Mouse (Mus musculus): ENCODE measurements around the gene Cdk11b.

Cdk11b gene

GRCm38 (mm10) chr4:155624338-155625291 lies at the start of gene Cdk11b:
Gene Cdk11b, plus strand, starts transcription at chr4:155624854.
- in situ Hi-C loops (cut with MboI; ENCODE audit: unreplicated experiment in 2 of 2) = no loop called here

DNA sequence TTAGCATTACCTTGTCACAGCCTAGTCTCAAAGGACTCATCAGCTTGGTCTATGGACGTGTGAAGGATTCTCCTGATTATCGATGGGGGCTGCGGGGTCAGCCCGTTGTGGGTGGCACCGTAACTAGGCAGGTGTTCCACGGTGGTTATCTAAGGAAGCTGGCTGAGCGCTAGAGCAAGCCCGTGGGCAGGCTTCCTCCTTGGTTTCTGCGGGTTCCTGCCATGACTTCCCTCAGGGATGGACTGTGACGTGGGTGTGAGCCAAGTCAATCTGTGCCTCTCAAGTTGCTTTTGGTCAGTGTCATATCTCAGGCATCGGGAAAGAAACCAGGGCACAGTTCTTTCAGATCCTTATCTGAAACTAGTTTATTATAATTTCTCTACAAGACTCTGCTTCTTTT lies 49.7 kb upstream of the Cdk11b start:
- in situ Hi-C loops (cut with MboI; ENCODE audit: unreplicated experiment in 2 of 2) = loop anchor here (5.0 to 25.0 kb wide), 6 partner anchors 253 to 1413 kb away; partner anchors contain the start of genes Hes5 (in 1 of the 2), Megf6 (in 1 of the 2), Morn1 (in 1 of the 2) and Pank4 (in 1 of the 2)

- in situ Hi-C loops (cut with MboI; ENCODE audit: unreplicated experiment in 2 of 2) = loop anchor here (5.0 to 25.0 kb wide), 4 partner anchors 253 to 638 kb away; partner anchors contain the start of genes Morn1 (in 1 of the 2), Rer1 (in 1 of the 2) and Tnfrsf14 (in 1 of the 2)
Observed at GRCm38 (mm10) chr4:155575521-155575920, 49.1 kb upstream of the Cdk11b start.

GRCm38 (mm10) chr4:155577132-155577531 lies 47.5 kb upstream of the Cdk11b start:
- in situ Hi-C loops (cut with MboI; ENCODE audit: unreplicated experiment in 2 of 2) = loop anchor here (5.0 to 25.0 kb wide), 4 partner anchors 255 to 640 kb away; partner anchors contain the start of genes Morn1 (in 1 of the 2), Rer1 (in 1 of the 2) and Tnfrsf14 (in 1 of the 2)

- in situ Hi-C loops (cut with MboI; ENCODE audit: unreplicated experiment in 2 of 2) = loop anchor here (5.0 to 25.0 kb wide), 4 partner anchors 255 to 640 kb away; partner anchors contain the start of genes Morn1 (in 1 of the 2), Rer1 (in 1 of the 2) and Tnfrsf14 (in 1 of the 2)
Observed at GRCm38 (mm10) chr4:155577741-155578140, 46.9 kb upstream of the Cdk11b start.

GRCm38 (mm10) chr4:155578336-155579125 lies 46.1 kb upstream of the Cdk11b start:
- in situ Hi-C loops (cut with MboI; ENCODE audit: unreplicated experiment in 2 of 2) = loop anchor here (5.0 to 25.0 kb wide), 4 partner anchors 256 to 641 kb away; partner anchors contain the start of genes Morn1 (in 1 of the 2), Rer1 (in 1 of the 2) and Tnfrsf14 (in 1 of the 2)

- in situ Hi-C loops (cut with MboI; ENCODE audit: unreplicated experiment in 2 of 2) = loop anchor here (25.0 kb wide), 2 partner anchors 493 to 643 kb away; partner anchors contain the start of genes Morn1 (in 1 of the 2), Rer1 (in 1 of the 2) and Tnfrsf14 (in 1 of the 2)
Observed at GRCm38 (mm10) chr4:155580420-155580819, 44.2 kb upstream of the Cdk11b start.

GRCm38 (mm10) chr4:155582279-155582905 lies 42.3 kb upstream of the Cdk11b start:
- in situ Hi-C loops (cut with MboI; ENCODE audit: unreplicated experiment in 2 of 2) = loop anchor here (25.0 kb wide), 2 partner anchors 495 to 645 kb away; partner anchors contain the start of genes Morn1 (in 1 of the 2), Rer1 (in 1 of the 2) and Tnfrsf14 (in 1 of the 2)

DNA sequence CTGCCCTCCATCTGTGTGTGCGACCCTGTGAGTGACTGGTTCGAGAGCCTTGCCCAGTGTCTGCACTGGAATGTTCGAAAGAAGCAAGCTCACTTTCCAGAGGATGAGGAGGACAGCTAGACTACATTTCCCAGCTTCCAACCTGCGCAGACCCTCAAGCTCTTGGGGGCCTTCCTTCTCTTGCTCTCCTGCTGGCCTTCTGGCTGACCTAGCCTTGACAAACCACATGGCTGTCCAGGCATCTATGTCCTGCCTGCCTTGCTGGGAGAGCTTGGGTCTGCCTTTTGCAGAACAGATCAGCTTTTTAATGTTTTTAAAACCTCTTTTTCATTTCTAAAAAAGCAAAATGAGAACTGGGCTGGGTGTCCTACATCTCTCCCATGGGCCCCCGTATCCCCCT lies 35.3 kb upstream of the Cdk11b start:
- in situ Hi-C loops (cut with MboI; ENCODE audit: unreplicated experiment in 2 of 2) = loop anchor here (25.0 kb wide), 2 partner anchors 502 to 652 kb away; partner anchors contain the start of genes Morn1 (in 1 of the 2), Rer1 (in 1 of the 2) and Tnfrsf14 (in 1 of the 2)

DNA sequence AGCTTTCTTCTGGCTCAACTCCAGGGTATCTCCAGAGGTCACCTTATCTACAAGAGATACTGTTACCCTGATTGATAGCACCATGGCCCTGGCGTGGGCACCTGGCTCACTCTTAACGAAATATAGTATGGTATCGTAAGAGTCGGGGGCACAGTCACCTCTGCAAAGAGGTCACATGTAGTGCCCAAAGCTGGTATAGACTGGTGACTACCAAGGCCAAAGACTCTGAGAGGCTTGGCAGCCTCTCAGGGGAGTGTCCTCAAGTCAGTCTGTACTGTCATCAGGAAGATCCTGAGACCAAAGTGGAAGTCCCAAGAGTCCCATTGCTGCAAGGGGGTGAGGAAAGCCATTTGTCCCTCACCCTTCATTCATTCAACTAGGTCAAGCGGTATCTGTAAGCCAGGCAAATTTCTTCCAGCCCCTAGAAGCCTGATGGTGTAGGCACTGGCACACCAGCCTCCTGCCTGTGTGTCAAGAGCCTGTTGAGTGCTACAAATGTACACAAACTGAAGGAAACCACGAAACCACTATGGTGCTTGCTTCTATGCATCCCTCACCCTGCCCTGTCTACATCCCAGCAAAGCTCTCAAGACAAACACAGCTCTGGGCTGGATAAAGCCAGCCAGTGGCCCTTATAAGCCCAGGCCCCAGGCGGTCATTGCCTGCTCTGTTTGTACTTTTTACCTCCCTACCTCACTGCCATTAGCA lies 33.5 kb upstream of the Cdk11b start:
- in situ Hi-C loops (cut with MboI; ENCODE audit: unreplicated experiment in 2 of 2) = loop anchor here (25.0 kb wide), 2 partner anchors 504 to 654 kb away; partner anchors contain the start of genes Morn1 (in 1 of the 2), Rer1 (in 1 of the 2) and Tnfrsf14 (in 1 of the 2)

- in situ Hi-C loops (cut with MboI; ENCODE audit: unreplicated experiment in 2 of 2) = loop anchor here (25.0 kb wide), 2 partner anchors 506 to 656 kb away; partner anchors contain the start of genes Morn1 (in 1 of the 2), Rer1 (in 1 of the 2) and Tnfrsf14 (in 1 of the 2)
Observed at GRCm38 (mm10) chr4:155593780-155594179, 30.9 kb upstream of the Cdk11b start.

DNA sequence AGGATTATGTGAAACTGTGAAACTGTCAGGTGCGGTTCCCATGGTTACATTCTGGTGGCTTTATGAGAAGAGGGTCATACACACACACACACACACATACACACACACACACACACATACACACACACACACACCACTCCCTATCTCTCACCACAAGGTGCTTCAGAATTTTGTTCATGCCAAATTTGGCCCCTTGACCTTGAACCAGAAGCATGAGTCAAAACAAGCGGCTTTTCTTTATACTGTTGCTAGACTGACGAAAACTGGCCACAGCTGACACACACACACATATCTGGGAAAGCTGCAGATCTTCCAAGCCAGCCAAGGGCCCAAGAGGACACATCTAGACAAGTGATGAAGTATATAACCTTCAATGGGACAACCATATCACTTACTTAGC lies 28.9 kb upstream of the Cdk11b start:
- in situ Hi-C loops (cut with MboI; ENCODE audit: unreplicated experiment in 2 of 2) = loop anchor here (25.0 kb wide), 2 partner anchors 508 to 658 kb away; partner anchors contain the start of genes Morn1 (in 1 of the 2), Rer1 (in 1 of the 2) and Tnfrsf14 (in 1 of the 2)

DNA sequence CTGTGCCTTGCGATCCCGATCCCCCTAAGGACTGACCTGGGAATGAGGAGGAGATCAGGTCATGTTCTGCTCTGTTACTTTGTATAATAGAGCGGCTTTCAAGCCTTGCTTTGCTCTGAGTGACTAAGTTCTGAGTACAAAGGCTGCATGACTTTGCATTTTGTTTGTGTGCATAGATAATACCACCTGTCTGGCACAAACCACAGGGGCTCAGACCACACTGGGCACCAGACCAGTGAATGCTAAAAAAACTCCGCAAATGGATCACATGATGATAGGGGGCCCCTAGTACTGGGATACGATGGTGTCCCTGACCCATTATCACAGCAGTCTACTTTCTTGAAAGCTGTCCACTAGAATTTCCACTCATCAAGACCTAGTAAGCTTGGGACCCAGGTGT lies 28.0 kb upstream of the Cdk11b start:
- in situ Hi-C loops (cut with MboI; ENCODE audit: unreplicated experiment in 2 of 2) = loop anchor here (25.0 kb wide), 2 partner anchors 509 to 659 kb away; partner anchors contain the start of genes Morn1 (in 1 of the 2), Rer1 (in 1 of the 2) and Tnfrsf14 (in 1 of the 2)

GRCm38 (mm10) chr4:155598536-155598935 lies 26.1 kb upstream of the Cdk11b start:
- in situ Hi-C loops (cut with MboI; ENCODE audit: unreplicated experiment in 2 of 2) = loop anchor here (25.0 kb wide), 2 partner anchors 511 to 661 kb away; partner anchors contain the start of genes Morn1 (in 1 of the 2), Rer1 (in 1 of the 2) and Tnfrsf14 (in 1 of the 2)

DNA sequence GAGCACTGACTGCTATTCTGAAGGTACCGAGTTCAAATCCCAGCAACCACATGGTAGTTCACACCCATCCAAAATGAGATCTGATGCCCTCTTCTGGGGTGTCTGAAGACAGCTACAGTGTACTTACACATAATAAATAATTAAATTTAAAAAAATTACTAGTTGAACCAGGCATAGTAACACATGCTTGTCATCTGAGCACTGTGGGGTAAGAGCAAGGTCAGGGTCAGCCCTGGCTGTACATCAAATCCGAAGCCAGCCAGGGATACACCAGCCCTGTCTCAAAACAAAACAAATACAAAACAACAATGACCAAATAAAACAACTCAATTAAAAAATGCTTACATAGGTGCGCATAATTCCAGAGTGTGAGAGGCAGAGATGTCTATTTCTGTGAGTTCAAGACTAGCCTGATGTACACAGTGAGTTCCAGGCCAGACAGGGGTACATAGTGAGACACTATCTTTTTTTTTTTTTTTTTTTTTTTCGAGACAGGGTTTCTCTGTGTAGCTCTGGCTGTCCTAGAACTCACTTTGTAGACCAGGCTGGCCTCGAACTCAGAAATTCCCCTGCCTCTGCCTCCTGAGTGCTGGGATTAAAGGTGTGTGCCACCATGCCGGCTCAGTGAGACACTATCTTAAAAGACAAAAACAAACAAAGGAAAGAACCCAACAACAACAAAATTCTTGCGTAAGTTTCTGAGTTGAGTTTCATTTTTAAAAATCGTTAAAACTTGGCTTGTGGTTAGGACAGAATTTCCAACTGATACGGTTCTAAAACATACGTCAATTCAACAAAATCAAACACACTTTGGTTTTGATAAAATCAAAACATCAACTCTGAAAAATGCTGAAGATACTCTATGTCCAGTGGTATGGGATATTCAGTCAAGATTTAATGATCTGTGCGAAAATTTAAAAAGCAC lies 24.5 kb upstream of the Cdk11b start:
- in situ Hi-C loops (cut with MboI; ENCODE audit: unreplicated experiment in 2 of 2) = loop anchor here (25.0 kb wide), 2 partner anchors 513 to 663 kb away; partner anchors contain the start of genes Morn1 (in 1 of the 2), Rer1 (in 1 of the 2) and Tnfrsf14 (in 1 of the 2)

DNA sequence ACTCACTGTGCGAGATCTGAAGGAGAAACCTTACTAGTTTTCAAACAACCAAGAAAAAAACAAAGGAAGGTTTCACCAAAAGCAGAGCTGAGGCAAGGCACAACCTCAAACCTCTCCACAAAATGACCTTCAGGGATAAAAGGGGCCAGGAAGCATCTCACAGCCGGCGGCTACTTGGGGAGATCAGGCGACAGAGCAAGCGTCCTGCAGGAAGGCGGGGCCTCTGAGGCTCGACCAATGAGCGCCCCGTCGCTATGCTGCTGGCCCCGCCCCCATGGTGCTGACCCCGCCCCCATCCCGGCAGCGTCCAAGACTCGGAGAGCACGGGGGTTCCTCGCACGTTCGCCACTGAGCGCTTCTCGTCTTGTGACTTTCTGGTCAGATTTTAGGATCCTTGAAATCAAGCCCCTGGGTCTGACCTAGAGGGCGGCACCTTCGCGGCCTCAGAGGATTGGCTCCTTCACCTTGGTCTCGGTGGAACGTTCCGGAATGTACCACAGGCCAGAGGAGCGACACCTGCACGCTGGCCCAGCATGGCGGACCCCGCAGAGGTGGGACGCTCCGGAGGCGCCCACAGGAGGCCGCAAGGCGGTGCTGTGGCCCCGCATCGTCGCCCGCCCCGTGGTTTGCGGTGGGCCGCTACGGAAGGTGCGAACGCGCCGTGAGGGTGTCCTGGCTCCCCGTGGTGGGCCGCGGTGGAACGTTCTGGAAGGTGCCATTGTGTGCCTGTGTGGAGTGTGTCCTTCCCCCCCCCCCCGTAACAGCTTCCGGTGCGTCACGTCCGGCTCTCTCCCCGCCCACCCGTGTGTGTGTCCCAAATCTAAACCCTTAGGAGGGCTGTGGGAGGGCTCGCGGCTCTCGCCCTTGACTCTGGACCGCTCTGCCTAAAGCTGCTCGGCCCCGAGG lies 23.3 kb upstream of the Cdk11b start, which contains the start of gene Slc35e2:
TSS of gene Slc35e2 (plus strand) at position 326 of the 906 bp plus-strand sequence.
- in situ Hi-C loops (cut with MboI; ENCODE audit: unreplicated experiment in 2 of 2) = no loop called here
